Mouse (Mus musculus) regulatory T cell (primary cell): Measurements from ENCODE around the gene Celf3.

Experiments used
- in situ Hi-C: fragments of 300-600 bp; cut with MboI, MseI; formaldehyde crosslinking; loops from one replicate; pipeline ENCODE4 v1.15.1; 2025; ENCODE audit warnings: high pct_unique_total_duplicates

Celf3 gene

DNA sequence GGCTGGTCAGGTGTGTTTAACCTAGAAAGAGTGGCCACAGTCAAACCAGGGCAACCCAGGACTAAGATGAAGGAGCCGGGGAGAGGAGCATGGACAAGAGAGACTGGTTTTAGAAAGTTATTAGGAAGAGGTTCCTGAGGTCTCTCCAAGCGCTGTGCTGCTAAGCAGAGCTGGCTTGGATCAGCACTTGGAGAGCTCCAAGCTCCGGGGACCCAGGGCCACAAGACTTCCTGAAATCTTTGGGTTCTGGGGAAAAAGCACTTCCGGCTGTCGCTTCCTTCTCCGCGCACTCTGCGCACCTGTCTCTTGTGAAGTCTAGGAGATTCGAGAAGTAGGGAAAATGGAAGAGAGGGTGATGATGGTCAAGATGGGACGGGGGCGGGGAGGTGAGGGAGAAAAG lies 1.5 kb downstream of the Celf3 start:
- in situ Hi-C loops = no loop called here

- in situ Hi-C loops = no loop called here
Measured at GRCm38 (mm10) chr3:94480291-94480884, 2.3 kb downstream of the Celf3 start, which contains the start of gene Riiad1. Riiad1 (minus strand) TSS chr3:94480341.

- in situ Hi-C loops = no loop called here
Measured at GRCm38 (mm10) chr3:94481429-94481828, 3.3 kb downstream of the Celf3 start.

DNA sequence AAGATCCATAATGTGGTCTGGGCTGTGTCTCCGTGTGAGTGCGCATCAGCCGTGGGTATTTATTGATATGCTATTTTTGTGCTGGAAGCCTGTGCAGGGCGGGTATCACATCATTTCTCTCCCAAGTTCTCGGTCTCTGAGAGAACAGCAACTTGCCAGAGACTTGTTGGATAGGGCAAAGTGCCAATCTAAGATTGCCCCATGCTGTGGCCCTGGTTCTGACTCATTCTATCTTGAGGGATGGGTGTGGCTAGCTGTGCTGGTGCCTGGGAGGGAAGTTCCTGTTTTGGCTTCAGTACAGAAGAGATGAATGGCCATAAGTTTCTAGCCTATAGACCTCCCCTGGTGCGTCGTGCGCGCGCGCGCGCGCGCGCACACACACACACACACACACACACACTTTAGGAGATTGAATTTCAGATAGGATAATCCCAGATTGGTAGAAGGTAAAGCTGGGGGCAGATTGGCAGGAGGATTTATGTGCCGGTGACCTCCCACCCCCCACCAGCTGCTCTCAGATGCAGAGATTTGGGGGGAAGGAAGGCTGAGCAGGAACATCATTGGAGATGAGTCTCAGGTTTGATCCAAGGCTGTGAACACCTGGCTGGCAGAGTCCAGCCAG lies 4.8 kb downstream of the Celf3 start:
- in situ Hi-C loops = no loop called here

DNA sequence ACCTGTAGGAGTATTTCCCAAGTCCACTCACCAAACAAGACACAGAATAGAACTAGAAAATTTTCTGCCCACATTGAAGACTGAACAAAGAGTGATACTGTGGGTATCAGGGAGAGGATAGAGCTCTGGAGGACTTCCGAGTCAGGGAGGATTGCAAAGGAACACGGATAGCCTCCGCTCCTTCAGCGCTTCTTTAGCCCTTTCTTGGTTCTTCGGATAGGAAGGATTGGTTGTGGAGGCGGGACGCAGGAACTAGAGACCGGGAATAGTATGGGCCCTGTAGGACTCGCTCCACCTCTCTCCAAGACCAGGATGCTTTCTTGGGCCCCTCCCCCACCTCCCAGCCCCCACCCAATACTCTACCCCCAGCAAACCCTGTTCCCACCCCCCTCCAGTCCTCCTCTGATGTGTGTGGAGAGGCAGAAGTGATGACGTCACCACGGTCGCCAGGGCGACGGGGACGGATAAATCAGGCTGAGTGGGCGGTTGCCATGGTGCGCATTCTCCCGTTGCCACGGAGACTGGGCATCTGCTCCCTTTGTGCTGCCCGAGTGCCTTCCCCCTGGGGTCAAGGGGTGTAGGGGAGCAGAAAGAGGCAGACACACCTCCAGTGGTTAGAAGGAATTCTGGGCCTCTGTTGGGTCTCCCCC lies 5.8 kb downstream of the Celf3 start:
- in situ Hi-C loops = no loop called here

- in situ Hi-C loops = no loop called here
Measured at GRCm38 (mm10) chr3:94485922-94486321, 7.8 kb downstream of the Celf3 start.

DNA sequence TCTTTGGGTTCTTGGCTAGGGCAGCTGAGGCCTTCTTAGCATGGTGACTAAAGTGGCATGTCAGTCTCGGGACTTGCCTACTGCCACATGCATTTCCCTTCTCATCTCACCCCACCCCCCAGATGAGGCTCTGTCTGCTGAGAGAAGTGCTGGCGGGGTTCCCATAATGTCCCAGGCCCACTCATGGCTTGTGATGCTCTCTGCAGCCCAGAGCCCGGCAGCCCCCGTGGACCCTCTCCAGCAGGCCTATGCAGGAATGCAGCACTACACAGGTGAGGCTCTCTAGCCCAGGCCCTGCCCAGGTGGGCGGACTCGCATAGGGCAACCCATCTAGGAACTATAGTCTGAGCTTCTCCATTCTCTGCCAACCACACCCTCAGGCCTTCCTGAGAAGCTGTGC lies 9.5 kb downstream of the Celf3 start:
- in situ Hi-C loops = no loop called here

DNA sequence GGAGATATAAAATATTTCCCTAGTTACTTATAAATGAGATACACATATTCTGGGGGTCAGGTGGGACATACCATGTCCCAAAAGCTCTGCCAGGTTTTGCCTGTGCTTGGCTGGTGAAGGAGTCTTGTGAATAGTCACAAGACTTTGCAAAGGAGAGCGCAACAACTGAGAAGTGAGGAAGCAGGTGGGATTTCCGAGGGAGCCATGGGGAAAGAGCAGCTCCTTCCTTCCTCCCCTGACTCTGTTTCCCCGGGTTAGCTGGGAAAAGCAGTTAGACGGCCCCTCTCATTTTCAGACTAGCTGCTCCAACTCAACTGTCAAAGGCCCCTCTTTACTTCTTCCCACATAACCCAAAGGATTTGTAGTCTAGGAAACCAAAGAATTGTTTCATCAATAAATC lies 19.1 kb downstream of the Celf3 start:
- in situ Hi-C loops = no loop called here

DNA sequence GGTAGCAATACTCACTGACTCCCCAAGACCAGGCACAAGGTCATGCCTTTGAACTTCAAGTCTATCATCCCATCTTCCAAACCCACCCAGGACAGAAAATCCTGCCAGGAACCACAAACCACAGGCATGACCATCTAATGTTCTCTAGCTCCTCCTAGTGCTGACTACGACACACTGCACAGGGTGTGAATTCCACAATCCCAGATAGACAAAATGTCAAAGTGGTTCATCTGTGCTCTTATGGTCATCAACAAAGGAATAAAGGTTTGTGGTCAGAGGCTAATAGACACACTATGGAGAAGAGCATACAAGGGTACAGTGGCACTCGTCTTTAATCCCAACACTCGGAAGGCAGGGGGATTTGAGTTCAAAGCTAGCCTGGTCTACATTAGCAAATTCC lies 24.1 kb downstream of the Celf3 start:
- in situ Hi-C loops = no loop called here

- in situ Hi-C loops = no loop called here
Measured at GRCm38 (mm10) chr3:94506664-94507063, 28.6 kb downstream of the Celf3 start.

DNA sequence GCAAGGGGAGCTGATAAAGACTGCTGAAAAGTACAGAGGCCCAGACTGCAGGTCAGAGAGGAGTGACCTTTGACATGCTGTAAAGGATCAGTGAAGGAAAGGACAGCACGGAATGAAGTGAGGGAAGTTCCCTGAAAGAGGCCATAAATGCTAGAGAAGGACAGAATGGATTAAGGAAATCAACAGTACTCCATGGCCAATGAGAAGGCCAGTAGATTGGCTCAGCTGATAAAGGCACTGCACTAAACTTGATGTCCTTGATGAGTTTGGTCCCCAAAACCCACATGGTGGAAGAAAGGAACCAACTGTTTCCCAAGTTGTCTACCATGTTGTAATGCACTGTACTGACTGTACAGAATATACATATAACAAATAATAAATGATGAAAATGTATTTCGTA lies 48.6 kb downstream of the Celf3 start:
- in situ Hi-C loops = loop anchor here (10.0 kb wide), 1 partner anchor 78 kb away; no protein-coding TSS in a partner anchor

DNA sequence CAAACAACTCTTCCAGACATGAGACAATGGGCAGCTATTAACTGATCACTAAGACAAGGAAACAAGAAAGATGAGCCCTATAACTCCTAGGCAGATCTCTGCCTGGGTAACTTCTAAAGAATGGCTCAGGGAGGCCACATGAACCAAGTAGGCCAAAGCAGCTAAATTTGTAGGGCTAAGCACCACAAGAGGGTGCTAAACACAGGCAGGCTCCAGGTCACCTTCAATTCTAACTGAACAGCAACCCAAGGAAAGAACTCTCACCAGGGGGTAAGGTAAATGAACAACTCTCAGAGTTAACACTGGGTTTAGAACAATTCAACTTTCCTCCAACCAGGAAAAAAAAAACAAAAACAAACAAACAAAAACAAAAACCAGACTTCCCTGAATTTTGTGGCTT lies 55.9 kb downstream of the Celf3 start:
- in situ Hi-C loops = no loop called here

- in situ Hi-C loops = no loop called here
Measured at GRCm38 (mm10) chr3:94537187-94537586, 59.1 kb downstream of the Celf3 start.
